Mouse (Mus musculus) kidney, embryonic 16.5 days (tissue): Measurements from ENCODE around the gene Wdr53. TPM values are rescaled to one million over a fixed set of nuclear protein-coding genes. Genes with fewer than 3 reads are reported as not detected.

Experiments used
- microRNA counts: library from miRNA; unstranded; fragments of <30 nt; microRNA quantifications from one replicate; lab custom pipeline; 2016
- microRNA-seq: library from miRNA; unstranded; fragments of <30 nt; microRNA quantifications from one replicate; pipeline ENCODE4, GENCODE M21; 2016
- polyA plus RNA-seq: library from polyadenylated mRNA; unstranded; fragments of >200 nt; fragmentation: Nextera tagmentation; extraction: Ambion mirVana; gene quantifications from 2 replicates; pipeline ENCODE4 v1.2.1, GENCODE M21; 2015

The Wdr53 gene
- polyA plus RNA-seq, 1 experiment from 2014 or later = 19.7 TPM

MicroRNA genes within 50 kb of the gene (microRNA counts, 519-probe panel; counts per million panel counts)
- 104 counts per million, percentile 35 among the panel's probes with 10 or more counts for microRNA mmu-miR-1946a (lab: Ali Mortazavi, UCI)

Small RNAs within 50 kb of the gene (microRNA-seq; reads per million reads assigned to microRNA genes)
- not detected for gene Mir1946a

Other genes starting within 250 kb of the Wdr53 start
- gene Senp5, start 243.9 kb upstream of the Wdr53 start, polyA plus RNA-seq = 14.0 and 15.5 TPM in 2 replicates
- 38.2 and 40.3 TPM in 2 replicates for gene Pak2, start 167.9 kb upstream of the Wdr53 start, polyA plus RNA-seq
- 130 and 136 TPM in 2 replicates for gene Pigx, start 147.5 kb upstream of the Wdr53 start, polyA plus RNA-seq
- 42.6 and 44.5 TPM in 2 replicates for gene Cep19, start 147.4 kb upstream of the Wdr53 start, polyA plus RNA-seq
- 18.1 and 22.2 TPM in 2 replicates for gene Nrros, start 81.6 kb upstream of the Wdr53 start, polyA plus RNA-seq
- not detected in 2 replicates for gene Bex6, start 67.4 kb upstream of the Wdr53 start, polyA plus RNA-seq
- 5.0 and 5.2 TPM in 2 replicates for gene Fbxo45, start 69 bp upstream of the Wdr53 start, polyA plus RNA-seq
- not detected in 2 replicates for gene Smco1, start 24.2 kb downstream of the Wdr53 start, polyA plus RNA-seq
- gene Rnf168, start 30.2 kb downstream of the Wdr53 start, polyA plus RNA-seq = 23.2 and 23.3 TPM in 2 replicates
- gene Ubxn7, start 85.0 kb downstream of the Wdr53 start, polyA plus RNA-seq = 23.2 and 23.5 TPM in 2 replicates
- not detected in 2 replicates for gene Tm4sf19, start 153.3 kb downstream of the Wdr53 start, polyA plus RNA-seq
- gene Tctex1d2, start 172.5 kb downstream of the Wdr53 start, polyA plus RNA-seq = 30.0 and 30.7 TPM in 2 replicates
- gene Pcyt1a, start 183.7 kb downstream of the Wdr53 start, polyA plus RNA-seq = 38.3 and 44.6 TPM in 2 replicates
- 3.0 and 3.9 TPM in 2 replicates for gene Slc51a, start 240.7 kb downstream of the Wdr53 start, polyA plus RNA-seq
- gene Zdhhc19, start 249.0 kb downstream of the Wdr53 start, polyA plus RNA-seq = not detected in 2 replicates